Mouse (Mus musculus) mouse embryonic stem cell (cell line): ENCODE results near the gene Zfp26.

Experiments
- in situ Hi-C, 2 experiments: fragments of 300-500 bp; cut with MboI; formaldehyde crosslinking; loops; 1 replicate in 1 of 2; 3 replicates in 1 of 2; pipeline ENCODE4 v1.14.3; 2019 to 2020; ENCODE audit warnings: low sequenced_read_pairs in 2 of 2, low pct_unique_long_range_greater_than_20kb in 1 of 2, mixed read lengths in 1 of 2; ENCODE audit not compliant: unreplicated experiment in 1 of 2

Gene Zfp26

DNA sequence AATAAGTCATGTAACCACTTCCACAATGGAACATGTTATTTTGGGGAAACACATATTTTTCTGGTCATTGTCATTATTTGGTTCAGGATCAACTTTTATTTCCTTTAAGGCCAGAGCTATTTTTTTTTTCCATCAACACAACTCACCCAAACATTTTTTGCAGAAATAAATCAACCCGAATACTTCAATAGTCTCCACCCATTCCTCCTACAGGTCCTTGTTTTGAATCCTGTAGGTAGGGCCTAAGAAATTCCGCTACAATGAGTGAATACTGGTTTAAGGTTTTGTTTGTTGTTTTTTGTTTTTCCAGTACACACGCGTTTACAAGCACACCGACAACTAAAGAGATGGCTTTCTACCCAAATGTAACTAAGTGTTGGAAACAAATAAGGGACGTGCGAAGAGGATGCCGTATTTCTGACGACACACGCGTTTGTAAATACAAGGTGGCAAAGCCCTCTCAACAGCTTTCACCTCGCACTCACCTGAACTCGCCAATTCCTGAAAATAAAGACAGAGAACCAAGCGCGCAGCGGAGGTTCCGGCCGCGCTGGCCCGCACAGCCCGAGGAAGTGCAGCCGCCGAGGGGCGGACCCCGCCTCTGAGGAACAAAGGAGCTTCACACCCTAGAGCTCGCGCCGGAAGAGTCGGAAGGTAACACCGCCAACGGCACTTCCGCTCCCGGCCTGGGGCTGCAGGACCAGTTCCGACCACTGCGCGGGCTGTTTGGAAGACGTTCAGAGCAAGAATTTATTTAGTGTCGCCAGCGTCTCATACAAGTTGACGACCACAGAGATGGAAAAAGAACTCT lies 75.2 kb downstream of the Zfp26 start, which contains the start of gene Zfp560:
TSS of gene Zfp560 (minus strand) at position 646 of the 811 bp plus-strand sequence.
- in situ Hi-C loops = no loop called here

DNA sequence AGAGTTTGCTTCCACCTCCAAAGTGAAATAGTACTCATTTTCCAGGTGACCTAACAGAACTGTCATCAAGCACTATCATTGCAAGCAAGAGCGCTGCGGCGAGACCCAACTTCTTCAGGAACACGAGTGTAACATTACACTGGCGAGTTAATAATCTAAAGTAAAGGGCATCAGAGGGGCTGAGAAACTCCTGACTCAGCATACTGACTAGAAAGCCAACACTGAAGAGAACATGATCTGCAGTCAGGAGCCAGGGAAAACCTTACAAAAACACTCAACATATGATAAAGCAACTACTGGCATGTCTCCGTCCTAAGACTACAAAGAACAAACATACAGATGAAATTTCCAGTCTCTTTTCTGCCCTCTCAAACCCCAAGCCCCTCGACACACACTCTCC lies 76.3 kb downstream of the Zfp26 start:
- in situ Hi-C loops = no loop called here
